Mouse (Mus musculus) heart, adult 2 months (tissue): ENCODE results near the gene Fam173b. TPM values are rescaled to one million over a fixed set of nuclear protein-coding genes. Genes with fewer than 3 reads are reported as not detected.

Experiments used
- DNase-seq, 2 experiments: peaks; one replicate each; pipeline ENCODE4 v3.0.0; 2021
- H3K27ac ChIP-seq: fragments of 200-600 bp; 2 replicates; pipeline ENCODE4 v1.8.1; 2022
- H3K27me3 ChIP-seq: fragments of 200-500 bp; 2 replicates; pipeline ENCODE4 v1.6.1; 2012; ENCODE audit warnings: mild to moderate bottlenecking, low read length, inconsistent platforms, mixed read lengths; ENCODE audit not compliant: control insufficient read depth, insufficient read depth
- H3K36me3 ChIP-seq: fragments of 200-500 bp; 2 replicates; pipeline ENCODE4 v1.6.1; 2012; ENCODE audit warnings: low read length, inconsistent platforms; ENCODE audit not compliant: control insufficient read depth, insufficient read depth
- H3K4me1 ChIP-seq: fragments of 200-500 bp; 2 replicates; pipeline ENCODE4 v1.6.1; 2011; ENCODE audit warnings: low read length; ENCODE audit not compliant: control insufficient read depth, insufficient read depth
- H3K4me3 ChIP-seq: fragments of 200-600 bp; 2 replicates; pipeline ENCODE4 v1.8.1; 2022
- H3K79me2 ChIP-seq: fragments of 200-500 bp; replicated peaks from 2 replicates; pipeline ENCODE4 v1.6.1; 2012; ENCODE audit warnings: mild to moderate bottlenecking, inconsistent platforms, low read length, moderate library complexity, mixed read lengths; ENCODE audit not compliant: control insufficient read depth, insufficient read depth
- H3K9ac ChIP-seq: fragments of 200-500 bp; 2 replicates; pipeline ENCODE4 v1.6.1; 2012; ENCODE audit warnings: low read depth, mild to moderate bottlenecking, control low read depth, inconsistent platforms, low read length, mixed read lengths
- CTCF ChIP-seq: fragments of 200-600 bp; IDR thresholded peaks from 2 replicates; pipeline ENCODE4 v1.8.1; 2022; ENCODE audit warnings: antibody characterized with exemption, mild to moderate bottlenecking, moderate library complexity
- EP300 ChIP-seq: fragments of 200-500 bp; IDR thresholded peaks from 2 replicates; pipeline ENCODE4 v1.6.1; 2011; ENCODE audit warnings: low read depth, low read length, control low read depth; ENCODE audit not compliant: insufficient read depth
- POLR2A ChIP-seq: fragments of 200-500 bp; IDR thresholded peaks from 2 replicates; pipeline ENCODE4 v1.6.1; 2011; ENCODE audit warnings: mild to moderate bottlenecking, low read depth, low read length, control low read depth; ENCODE audit not compliant: insufficient read depth
- WGBS: fragments of 180-500 bp; shearing (Covaris S2); methylation state at CpG from one replicate; pipeline ENCODE4 v1.1.7; 2018; 5-methylcytosine and 5-hydroxymethylcytosine counted together
- intact Hi-C: fragments of 180-260 bp; cut with DNase I; formaldehyde crosslinking; loops from one replicate; pipeline ENCODE4 v1.15.1; 2025
- polyA plus RNA-seq: library from polyadenylated mRNA; depleted of rRNA; stranded (reverse); fragments of >200 nt; gene quantifications from 2 replicates; pipeline ENCODE4 v1.2.3, GENCODE M21; 2012
- total RNA-seq, 2 experiments: library from RNA; stranded (reverse); gene quantifications; 2 replicates each; pipeline ENCODE4 v1.2.3; 2021

Gene Fam173b
- total and polyA plus RNA-seq, 3 experiments, result 11.2 to 22.4 (median 20.0) TPM

GRCm38 (mm10) chr15:31602426-31602825, 774 bp downstream of the Fam173b start:
- 1% methylated on average over 15 of the region's 15 CpGs for WGBS
- peak; percentile 38 to 40 for DNase-seq

GRCm38 (mm10) chr15:31603113-31603512, 1.5 kb downstream of the Fam173b start:
- Histone ChIP-seq H3K27me3 (no peaks in the 10 kb centered on the region), H3K9ac (no peak overlapping the region), H3K4me3 (no peak overlapping the region; the same call in 1 of the 2 replicates), H3K36me3 (no peaks in the 10 kb centered on the region; the same call in 1 of the 2 replicates), H3K4me1 (peaks cover 8% of the 10 kb centered on the region), H3K27ac (no peak overlapping the region), H3K79me2 (peaks cover 9% of the 10 kb centered on the region)
- intact Hi-C loops, result loop anchor here (10.0 kb wide), 1 partner anchor 378 kb away; the partner anchor contains the start of gene Dap
- no peak for DNase-seq
- WGBS, result 92% methylated on average over 13 of the region's 13 CpGs
- TF ChIP-seq EP300 (no peak), CTCF (no peak), POLR2A (no peak)

More at GRCm38 (mm10) chr15:31602426-31602825, 774 bp downstream of the Fam173b start:
- Histone ChIP-seq H3K9ac (peak overlapping the region; percentile 39), H3K27ac (peak overlapping the region; percentile 95), H3K79me2 (peaks cover 9% of the 10 kb centered on the region), H3K36me3 (peaks cover 3% of the 10 kb centered on the region; the same call in 1 of the 2 replicates), H3K4me3 (peak overlapping the region; percentile 95), H3K27me3 (no peaks in the 10 kb centered on the region), H3K4me1 (peaks cover 8% of the 10 kb centered on the region)
- TF ChIP-seq EP300, result no peak
- TF ChIP-seq POLR2A, result no peak
- TF ChIP-seq CTCF, result peak; percentile 55
- intact Hi-C loops, result loop anchor here (10.0 kb wide), 1 partner anchor 378 kb away; the partner anchor contains the start of gene Dap

GRCm38 (mm10) chr15:31606821-31607220, 5.2 kb downstream of the Fam173b start:
- no peak for TF ChIP-seq POLR2A
- no peak for TF ChIP-seq EP300
- no peak for TF ChIP-seq CTCF
- H3K4me1 ChIP-seq, result peaks cover 2% of the 10 kb centered on the region
- intact Hi-C loops, result loop anchor here (10.0 kb wide), 1 partner anchor 382 kb away; the partner anchor contains the start of gene Dap
- peaks cover 1% of the 10 kb centered on the region; the same call in 1 of the 2 replicates for H3K79me2 ChIP-seq
- no peak overlapping the region for H3K4me3 ChIP-seq
- no peak overlapping the region for H3K9ac ChIP-seq
- no peaks in the 10 kb centered on the region for H3K36me3 ChIP-seq
- H3K27ac ChIP-seq, result no peak overlapping the region
- no peaks in the 10 kb centered on the region for H3K27me3 ChIP-seq
- WGBS, result 54% methylated on average over 6 of the region's 6 CpGs
- peak in 1 of 2 experiments; percentile 39 for DNase-seq

DNA sequence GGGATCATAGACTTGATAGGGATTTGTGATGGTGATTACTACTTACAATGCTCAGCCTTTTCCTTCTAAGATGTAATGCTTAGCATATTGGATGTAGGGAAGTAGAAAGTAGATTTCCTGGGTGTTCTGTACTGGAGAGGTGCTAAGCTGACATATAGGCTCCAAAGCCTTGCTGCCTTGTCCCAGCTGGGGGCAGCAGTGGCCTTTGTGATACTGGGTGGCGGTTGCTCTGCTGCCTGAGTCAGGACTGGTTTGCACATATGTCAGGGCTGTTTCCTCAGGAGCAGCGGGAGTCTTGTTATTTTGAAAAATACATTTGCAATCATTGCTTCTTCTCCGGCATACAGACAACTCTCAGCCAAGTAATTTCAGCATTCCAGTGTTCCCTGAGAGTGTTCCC, 9.4 kb downstream of the Fam173b start:
- H3K4me1 ChIP-seq, result no peaks in the 10 kb centered on the region
- H3K27me3 ChIP-seq, result no peaks in the 10 kb centered on the region
- intact Hi-C loops, result loop anchor here (10.0 kb wide), 1 partner anchor 1154 kb away; no protein-coding TSS in a partner anchor
- no peak overlapping the region for H3K27ac ChIP-seq
- no peaks in the 10 kb centered on the region for H3K79me2 ChIP-seq
- peak; percentile 54 for TF ChIP-seq CTCF
- TF ChIP-seq EP300, result no peak
- WGBS, result 81% methylated on average over 3 of the region's 3 CpGs
- DNase-seq, result no peak
- no peak overlapping the region for H3K4me3 ChIP-seq
- no peak overlapping the region for H3K9ac ChIP-seq
- no peaks in the 10 kb centered on the region for H3K36me3 ChIP-seq

DNA sequence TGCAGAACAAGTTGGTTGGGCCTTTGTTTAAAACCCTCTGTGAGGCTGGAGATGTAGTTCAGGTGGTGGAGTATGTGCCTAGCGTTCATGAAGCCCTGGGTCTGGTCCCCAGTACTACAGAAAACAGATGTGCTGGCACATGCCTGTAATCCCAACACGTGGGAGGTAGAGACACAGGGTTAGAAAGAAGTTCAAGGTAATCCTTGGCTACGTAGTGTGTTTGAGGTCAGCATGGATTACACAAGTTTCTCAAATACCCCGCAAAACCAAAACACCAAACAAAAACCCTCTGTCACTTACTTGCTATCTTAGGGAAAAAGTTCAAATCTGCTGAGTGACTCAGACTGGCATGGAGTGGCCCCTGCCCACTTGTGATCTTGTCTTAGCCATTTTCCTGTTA, 10.3 kb downstream of the Fam173b start:
- no peak overlapping the region for H3K9ac ChIP-seq
- H3K36me3 ChIP-seq, result no peaks in the 10 kb centered on the region
- H3K27me3 ChIP-seq, result no peaks in the 10 kb centered on the region
- 91% methylated on average over 4 of the region's 4 CpGs for WGBS
- intact Hi-C loops, result loop anchor here (10.0 kb wide), 1 partner anchor 1153 kb away; no protein-coding TSS in a partner anchor
- no peak for TF ChIP-seq POLR2A
- no peak for TF ChIP-seq EP300
- TF ChIP-seq CTCF, result no peak
- DNase-seq, result no peak
- H3K4me3 ChIP-seq, result no peak overlapping the region
- no peaks in the 10 kb centered on the region for H3K4me1 ChIP-seq
- no peaks in the 10 kb centered on the region for H3K79me2 ChIP-seq
- H3K27ac ChIP-seq, result no peak overlapping the region

DNA sequence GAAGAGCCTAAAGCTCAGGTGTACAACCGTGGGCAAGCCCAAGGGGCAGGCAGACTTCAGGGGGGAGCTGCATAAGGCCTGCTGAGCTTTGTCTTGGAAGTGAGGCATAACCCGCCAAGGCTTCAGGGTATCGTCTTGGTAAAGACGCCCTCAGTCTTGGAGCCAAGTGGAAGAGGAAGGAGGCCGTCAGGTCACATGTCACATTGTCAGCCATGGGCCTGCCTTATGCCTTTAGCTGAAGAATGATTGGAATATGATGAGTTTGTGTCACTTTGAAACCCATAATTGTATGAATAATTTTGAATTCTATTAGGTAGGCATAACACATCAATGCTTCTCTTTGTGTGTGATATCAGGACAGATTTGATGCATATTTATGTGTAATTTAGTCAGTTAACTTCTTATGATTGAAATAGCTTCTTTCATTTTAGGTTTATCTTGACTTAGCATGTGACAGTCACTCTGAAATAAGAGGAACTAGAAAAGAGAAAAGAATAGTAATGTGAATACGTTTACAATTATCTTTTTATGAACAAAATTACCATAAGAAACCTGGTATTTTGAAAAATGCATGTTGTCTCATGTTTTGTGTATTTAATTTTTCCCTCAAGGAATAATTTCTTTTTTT, 12.3 kb downstream of the Fam173b start:
- Histone ChIP-seq H3K79me2 (no peaks in the 10 kb centered on the region), H3K4me1 (no peaks in the 10 kb centered on the region), H3K27ac (no peak overlapping the region), H3K9ac (no peak overlapping the region), H3K27me3 (no peaks in the 10 kb centered on the region), H3K36me3 (no peaks in the 10 kb centered on the region; the same call in 1 of the 2 replicates), H3K4me3 (no peak overlapping the region)
- TF ChIP-seq POLR2A (no peak), CTCF (no peak), EP300 (no peak)
- intact Hi-C loops, result loop anchor here (10.0 kb wide), 1 partner anchor 1151 kb away; no protein-coding TSS in a partner anchor
- WGBS, result 83% methylated on average over 6 of the region's 6 CpGs
- DNase-seq, result no peak
